Mouse (Mus musculus): Measurements from ENCODE around the gene Slc24a4.

DNA sequence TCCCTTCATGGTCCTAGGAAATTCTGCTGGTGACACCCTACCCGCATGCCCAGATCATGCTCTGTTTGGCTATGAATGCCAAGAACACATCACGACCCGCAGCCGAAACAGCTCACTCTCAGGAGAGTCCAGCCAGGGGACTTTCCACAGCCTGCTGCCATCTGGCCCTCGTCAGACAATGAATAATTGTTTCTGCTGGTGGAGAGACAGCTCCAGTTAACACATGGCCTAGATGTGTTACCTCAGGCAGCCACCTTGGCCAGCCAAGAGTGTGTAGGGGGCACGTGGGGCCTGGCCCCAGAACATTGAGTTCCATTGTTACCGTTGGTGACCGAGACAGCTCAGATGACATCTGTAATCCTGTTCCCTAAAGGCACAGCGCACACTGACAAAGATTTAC, 74.4 kb downstream of the Slc24a4 start:
- TF ChIP-seq POLR2A (IDR thresholded peaks at IDR 0.05; ENCODE audit: extremely low read depth, insufficient read depth, low read length) (no peak), CTCF (IDR thresholded peaks at IDR 0.05; ENCODE audit: extremely low read depth, insufficient read depth, low read length) (no peak)

Measured in cortical plate, adult 2 months (tissue).